Mouse (Mus musculus): ENCODE results near the gene Tmco4.

GRCm38 (mm10) chr4:139042611-139043010 lies 69.9 kb downstream of the Tmco4 start:
- TF ChIP-seq POLR2A (IDR thresholded peaks at IDR 0.05; ENCODE audit: insufficient read depth, low read depth, low read length) (no peak), CTCF (IDR thresholded peaks at IDR 0.05) (no peak)
